Mouse (Mus musculus) cerebellum, adult 9-10 months (tissue): Measurements from ENCODE around the gene Abcc1.

Experiments used
- DNase-seq: peaks from one replicate; pipeline ENCODE4 v3.0.0; 2022

Abcc1 gene

DNA sequence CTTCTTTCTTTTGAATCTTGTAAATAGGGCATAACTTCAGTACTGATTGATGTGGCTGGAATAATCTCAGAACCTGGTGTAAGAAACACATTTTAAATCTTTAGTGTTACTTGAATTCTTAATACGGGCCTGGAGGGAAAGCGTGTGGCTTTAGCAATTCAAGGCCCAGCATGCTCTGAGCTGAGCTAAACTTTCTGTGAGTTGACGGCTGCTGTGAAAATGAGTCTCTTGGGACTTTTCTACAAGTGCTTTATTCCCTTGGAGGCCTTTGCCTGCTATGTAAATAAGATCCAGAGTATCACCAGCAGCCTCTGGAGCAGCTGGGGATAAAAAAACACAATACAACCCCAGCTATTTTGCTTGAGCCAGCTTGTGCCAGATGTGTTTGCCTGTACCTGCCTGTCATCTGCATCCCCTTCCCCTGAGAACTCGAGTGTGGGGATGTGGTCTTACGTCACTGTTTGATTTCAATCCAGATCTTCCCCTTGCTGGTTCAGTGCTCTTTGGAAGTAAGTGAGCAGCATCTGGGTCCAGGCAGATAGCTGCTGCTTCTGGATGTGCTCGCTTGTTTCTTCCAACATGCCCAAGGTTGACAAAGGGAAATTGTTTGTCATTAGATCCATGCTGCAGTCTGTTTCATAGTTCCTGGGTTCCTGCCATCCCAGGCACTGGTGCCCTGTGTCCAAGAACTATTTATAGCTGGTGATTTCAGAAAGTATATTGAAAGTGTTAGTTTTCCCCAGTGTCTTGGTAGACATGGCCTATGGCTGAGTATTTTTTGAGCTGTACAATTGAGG, 82.9 kb downstream of the Abcc1 start:
- peak; percentile 18 for DNase-seq

- peak; percentile 36 for DNase-seq
These were observed 83.8 kb downstream of the Abcc1 start for GRCm38 (mm10) chr16:14445197-14445596.

GRCm38 (mm10) chr16:14447366-14447765, 86.0 kb downstream of the Abcc1 start:
- DNase-seq, result no peak

DNA sequence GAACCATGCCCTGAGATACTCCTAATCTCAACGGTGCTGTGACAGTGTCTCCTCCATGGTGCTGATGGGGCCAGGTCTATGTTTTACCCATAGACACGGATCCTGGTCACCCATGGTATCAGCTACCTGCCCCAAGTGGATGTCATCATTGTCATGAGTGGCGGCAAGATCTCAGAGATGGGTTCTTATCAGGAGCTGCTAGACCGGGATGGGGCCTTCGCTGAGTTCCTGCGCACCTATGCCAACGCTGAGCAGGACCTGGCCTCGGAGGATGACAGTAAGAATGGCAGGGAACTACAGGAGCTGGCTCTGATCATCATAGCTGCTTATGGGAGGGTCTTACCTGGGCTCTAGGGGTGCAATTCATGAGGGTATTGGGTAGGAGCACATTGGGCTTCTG, 86.9 kb downstream of the Abcc1 start:
- DNase-seq, result no peak

DNA sequence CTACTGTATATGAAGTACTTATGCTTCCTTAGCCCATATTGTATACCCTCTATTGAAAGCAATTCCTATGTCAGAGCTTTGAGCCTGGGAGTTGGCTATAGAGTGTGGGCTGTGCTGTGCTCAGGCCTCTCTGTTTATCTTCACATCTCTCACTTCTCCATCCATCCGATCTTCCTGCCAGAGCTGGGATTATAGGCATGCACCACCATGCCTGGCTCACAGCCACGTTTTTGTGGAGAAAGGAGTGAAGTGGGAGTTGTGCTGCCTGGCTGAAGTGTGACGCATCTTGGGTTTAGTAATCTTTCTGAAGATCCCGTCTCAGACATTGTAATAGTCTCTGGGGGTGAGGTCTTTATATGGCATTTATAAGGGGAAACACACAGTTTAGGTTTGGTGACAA, 88.5 kb downstream of the Abcc1 start:
- DNase-seq, result no peak

DNA sequence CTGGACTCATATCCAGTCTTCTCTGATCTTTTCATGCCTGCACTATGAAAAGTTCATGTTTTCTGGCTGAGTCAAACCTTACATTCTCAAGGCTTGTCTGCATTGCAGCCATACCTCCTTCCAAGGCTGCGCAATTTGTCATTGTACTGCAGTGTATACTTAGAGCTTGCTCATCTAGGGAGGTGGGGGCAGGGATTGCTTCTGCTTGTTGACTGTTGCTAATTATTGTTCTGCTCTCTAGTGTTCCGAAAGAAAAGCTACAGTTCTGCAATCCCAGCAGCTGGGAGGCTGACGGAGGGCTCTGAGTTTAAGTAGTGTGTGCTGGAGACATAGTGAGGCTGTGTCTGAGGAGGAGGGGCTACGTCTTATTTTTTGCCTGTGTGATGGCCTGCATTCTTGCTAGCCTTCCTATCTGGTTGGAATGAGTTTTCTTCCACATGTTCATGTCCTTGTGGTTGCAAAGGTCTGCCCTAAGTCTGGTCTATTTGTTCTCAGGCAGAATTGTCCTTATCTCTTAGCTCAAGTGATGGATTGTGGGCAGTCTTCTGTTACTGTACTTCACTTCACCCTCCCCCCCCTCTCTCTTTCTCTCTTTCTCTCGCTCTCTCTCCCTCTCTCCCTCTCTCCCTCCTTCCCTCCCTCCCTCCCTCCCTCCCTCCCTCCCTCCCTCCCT, 90.2 kb downstream of the Abcc1 start:
- no peak for DNase-seq

GRCm38 (mm10) chr16:14462535-14462934, 101.2 kb downstream of the Abcc1 start:
- no peak for DNase-seq

- no peak for DNase-seq
These were observed 103.7 kb downstream of the Abcc1 start for GRCm38 (mm10) chr16:14465016-14465415.

DNA sequence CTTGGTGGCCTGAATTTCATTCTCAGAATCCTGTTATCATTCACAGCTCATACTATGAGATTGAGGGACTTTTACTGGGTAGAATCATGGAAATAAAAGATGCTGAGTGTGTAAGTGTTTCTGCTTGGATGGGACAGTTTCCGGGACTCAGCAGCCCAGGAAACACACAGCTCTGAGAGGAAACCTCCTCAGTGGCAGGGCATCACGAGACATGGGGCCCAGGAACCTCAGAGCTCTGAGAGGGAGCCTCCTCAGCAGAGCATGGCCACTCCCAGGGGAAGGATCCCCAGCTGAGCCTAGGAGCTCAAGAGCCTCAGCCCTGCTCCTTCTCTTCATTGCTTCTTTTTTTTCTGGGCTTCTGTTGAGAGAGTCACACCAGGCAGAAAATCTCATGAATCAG, 107.0 kb downstream of the Abcc1 start:
- no peak for DNase-seq

- no peak for DNase-seq
These were observed 107.5 kb downstream of the Abcc1 start for GRCm38 (mm10) chr16:14468841-14469240.

DNA sequence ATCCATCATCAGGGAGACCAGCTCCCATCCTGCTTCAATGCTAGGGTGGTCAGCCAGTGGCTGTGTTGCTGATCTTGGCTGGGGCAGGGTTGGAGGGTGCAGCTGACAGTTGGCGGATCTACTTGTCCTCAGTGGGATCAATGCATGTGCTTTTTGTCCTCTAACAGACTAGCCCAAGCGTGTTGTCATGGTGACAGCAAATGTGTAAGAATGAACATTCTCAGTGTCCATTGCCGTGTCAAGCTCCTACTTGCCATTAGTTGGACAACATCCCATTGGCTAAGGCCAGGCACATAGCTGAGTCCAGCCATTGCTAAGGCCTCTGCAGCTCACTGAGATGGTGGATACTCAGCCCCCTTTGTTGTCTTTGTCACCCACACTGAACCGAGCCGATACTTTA, 110.8 kb downstream of the Abcc1 start:
- DNase-seq, result no peak

DNA sequence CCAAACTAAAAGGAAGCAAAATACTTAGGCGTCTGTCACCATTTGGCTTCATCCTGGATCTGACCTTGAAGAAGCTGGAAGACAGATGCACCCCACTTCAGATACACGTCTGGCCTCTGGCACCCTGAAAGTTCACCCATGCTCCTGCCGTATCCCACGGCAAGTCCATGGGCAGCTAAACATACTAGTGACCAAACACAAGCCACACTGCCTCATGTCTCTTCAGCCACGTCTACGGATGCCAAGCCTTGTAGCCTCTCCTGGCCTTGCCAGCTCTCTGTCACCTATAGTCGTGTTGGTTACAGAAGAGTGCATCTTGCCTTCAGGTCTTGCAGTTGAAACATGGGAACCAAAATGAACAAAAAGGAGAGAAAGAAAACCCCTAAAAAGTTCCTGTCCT, 112.3 kb downstream of the Abcc1 start:
- DNase-seq, result no peak

DNA sequence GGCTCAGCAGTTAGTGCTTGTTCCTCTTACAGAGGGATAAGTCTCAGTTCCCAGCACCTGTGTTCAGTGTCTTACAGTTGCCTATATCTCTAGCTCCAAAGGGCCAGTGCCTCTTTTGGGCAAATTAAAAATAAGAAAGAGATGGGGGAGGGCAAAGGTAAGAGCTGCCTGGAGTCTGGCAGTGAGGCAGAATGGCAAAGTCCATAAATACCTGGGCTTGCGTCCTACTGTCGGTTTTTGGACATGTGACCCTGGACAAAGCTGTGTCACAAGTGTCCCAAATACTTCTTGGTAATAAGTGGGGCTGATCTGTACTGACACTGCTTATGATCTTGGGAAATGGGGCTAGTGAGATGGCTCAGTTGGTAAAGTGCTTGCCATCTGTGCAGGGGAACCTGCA, 113.6 kb downstream of the Abcc1 start:
- no peak for DNase-seq

DNA sequence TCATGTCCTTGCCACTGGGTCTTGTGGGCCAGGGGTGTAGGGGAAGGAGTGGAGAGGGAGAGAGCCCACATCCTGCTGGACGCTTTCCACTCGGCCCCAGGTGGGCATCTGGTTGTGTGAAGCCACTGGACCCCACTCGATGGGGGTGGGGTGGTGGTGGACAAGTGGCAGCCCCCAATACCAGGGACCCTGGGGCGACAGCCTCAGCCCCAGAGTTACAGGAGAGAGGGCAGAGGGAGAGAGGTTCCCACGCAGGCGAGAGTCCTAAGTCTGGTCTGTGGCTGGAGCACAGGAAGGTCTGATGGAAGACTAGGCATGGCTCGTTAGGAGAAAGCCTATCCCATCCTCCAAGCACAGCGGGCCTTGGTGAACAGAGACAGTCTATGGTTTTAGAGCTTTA, 114.7 kb downstream of the Abcc1 start:
- DNase-seq, result no peak

DNA sequence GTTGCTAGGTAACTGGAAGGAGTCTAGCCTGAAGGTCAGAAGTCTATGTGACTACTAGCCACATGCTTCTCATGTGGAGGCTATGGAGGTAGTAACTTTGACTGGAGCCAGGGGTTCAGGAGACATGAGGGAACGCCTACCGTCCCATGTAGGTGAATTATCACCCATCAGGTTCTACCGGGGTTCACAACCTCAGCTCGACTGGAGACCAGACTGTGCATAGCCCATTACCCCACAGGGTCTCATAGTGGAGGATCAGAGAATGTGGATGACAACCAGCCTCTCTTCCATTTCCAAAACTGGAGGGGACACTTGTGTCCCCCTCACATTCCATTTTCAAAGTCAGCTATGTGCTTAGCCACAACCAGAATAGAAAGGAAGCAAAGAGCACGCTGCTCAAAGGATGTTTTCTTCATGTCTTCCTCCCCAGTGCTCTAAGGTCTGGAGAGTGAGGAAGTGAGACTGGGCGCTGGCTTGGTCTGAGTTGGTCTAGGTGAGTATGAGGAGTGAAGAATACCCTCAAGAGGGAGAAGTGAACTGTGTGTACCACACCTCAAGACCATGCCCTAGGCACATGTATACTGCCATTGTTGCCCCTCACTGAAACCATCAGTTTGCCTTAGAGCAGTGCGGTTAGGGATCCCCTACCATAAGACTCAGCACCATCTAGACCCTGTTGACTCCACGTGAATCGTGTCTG, 115.5 kb downstream of the Abcc1 start:
- DNase-seq, result no peak

DNA sequence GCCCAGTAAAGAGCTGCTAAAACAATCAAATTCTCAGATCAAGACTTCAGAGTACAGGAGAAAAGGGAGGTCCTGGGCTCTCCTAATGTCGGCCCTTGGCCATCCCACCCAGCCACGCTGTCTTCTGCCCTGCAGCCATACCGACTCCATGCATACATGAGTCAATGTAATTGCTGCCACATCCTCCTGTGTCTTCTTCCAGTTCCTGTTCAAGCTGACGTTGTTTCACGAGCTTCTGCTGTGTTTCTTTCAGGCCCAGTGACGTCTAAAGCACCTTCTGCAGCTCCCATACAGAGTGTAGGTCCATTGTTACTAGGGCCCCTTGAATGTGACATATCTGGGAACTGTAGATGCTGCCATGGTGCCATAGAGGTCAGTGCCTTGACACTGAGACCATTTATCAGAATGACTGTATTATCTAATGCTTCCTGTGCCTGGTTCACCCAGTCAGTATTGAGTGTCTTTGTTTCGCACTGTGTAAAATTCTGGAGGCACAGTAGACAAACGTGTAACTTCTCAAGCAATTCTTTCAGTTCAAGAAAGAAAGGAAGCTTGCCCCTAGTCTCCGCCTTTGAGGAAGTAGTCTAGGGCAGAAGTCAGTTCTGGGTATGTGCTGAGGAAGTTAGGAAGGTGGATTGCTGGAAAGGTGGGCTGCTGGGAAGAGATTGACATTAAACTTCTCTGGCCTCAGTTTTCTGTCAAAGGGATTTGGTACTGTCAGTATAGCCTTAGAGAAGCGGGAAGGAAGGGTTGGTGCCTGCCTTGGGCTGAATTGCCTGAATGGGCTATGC, 116.3 kb downstream of the Abcc1 start:
- no peak for DNase-seq

- no peak for DNase-seq
These were observed 118.3 kb downstream of the Abcc1 start for GRCm38 (mm10) chr16:14479641-14480040.

DNA sequence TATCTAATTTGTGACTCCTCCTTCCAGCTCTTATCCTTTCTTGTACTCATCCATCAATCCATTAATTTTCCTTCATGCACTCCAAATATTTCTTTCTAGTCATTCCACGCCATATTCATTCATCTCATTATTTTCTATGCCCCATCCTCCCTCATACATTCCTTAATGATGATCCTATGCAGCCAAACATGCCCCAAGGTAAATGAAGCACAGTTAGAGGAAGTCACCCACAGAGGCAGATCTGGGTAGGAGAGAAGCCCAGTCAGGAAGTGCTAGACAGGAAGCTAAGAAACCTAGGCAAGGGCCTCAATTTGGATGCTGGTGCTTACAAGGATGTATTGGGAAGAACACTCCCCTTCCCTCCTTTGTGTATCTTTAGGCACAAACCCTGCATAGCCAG, 121.9 kb downstream of the Abcc1 start:
- no peak for DNase-seq

GRCm38 (mm10) chr16:14493491-14494114, 132.2 kb downstream of the Abcc1 start:
- DNase-seq, result peak; percentile 14

- DNase-seq, result no peak
These were observed 140.4 kb downstream of the Abcc1 start for GRCm38 (mm10) chr16:14501649-14502360.

- DNase-seq, result no peak
These were observed 145.1 kb downstream of the Abcc1 start for GRCm38 (mm10) chr16:14506461-14506860.
